9 mouse cellular contexts compared by ENCODE assay signal in the genomic region with DNA sequence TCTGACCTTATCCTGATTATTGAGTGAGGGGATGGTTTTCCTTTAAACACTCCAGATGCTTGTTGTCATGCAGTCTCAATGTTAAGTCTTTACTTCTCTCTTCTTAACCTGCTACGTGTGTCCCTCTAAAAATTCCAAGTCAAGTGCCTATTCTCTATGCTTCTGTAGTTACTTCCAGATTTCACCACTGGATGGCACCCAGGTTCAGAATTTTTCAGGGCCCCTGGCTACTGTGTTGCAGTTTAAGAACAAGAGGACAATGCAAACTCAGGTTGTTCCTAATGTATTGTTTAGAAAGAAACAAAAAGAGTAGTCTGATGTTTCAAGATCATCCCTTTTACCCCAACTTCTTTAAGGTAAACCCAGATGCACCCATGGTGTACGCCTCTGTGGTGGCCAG. TPM values are rescaled to one million over a fixed set of nuclear protein-coding genes. Genes with fewer than 3 reads are reported as not detected.
A peak's percentile ranks its signal among the peaks of the same experiment; 100 is the strongest.
DNase-seq lines count a peak whose midpoint lies in the region; ATAC-seq lines count a peak whose summit lies in the region.
"Had no signal": no experiment of that assay in that cellular context is flagged by ENCODE, and none has a peak within 500 bp of the region (broad histone marks: within the 10 kb centered on the region; RNA-seq: fewer than 3 reads in every experiment).

No protein-coding gene starts in this region.

- H3K36me3 ChIP-seq in forebrain, embryonic 11.5 days (ENCODE audit: control insufficient read depth, insufficient read depth, low read length): no peaks in the 10 kb centered on the region
- no peaks in the 10 kb centered on the region for H3K36me3 ChIP-seq in forebrain, embryonic 16.5 days (ENCODE audit: control insufficient read depth, insufficient read depth)
- H3K36me3 ChIP-seq: hindbrain, embryonic 15.5 days had no signal

- no peaks in the 10 kb centered on the region for H3K27me3 ChIP-seq in forebrain, embryonic 11.5 days (ENCODE audit: control insufficient read depth, insufficient read depth, low read length)
- H3K27me3 ChIP-seq in forebrain, embryonic 16.5 days (replicated peaks; ENCODE audit: control insufficient read depth, insufficient read depth, low read length): no peaks in the 10 kb centered on the region
- H3K27me3 ChIP-seq: hindbrain, embryonic 15.5 days had no signal

- H3K4me1 ChIP-seq in forebrain, embryonic 11.5 days (replicated peaks; ENCODE audit: control insufficient read depth, insufficient read depth, low read length): no peaks in the 10 kb centered on the region
- H3K4me1 ChIP-seq in forebrain, embryonic 16.5 days (replicated peaks; ENCODE audit: control insufficient read depth, insufficient read depth, low read length): no peaks in the 10 kb centered on the region
- H3K4me1 ChIP-seq: hindbrain, embryonic 15.5 days had no signal

- H3K27ac ChIP-seq in forebrain, embryonic 11.5 days (ENCODE audit: low read depth, low read length): no peak overlapping the region
- H3K27ac ChIP-seq in forebrain, embryonic 16.5 days (ENCODE audit: low read length): no peak overlapping the region
- H3K27ac ChIP-seq: hindbrain, embryonic 15.5 days had no signal

- no peak for DNase-seq in forebrain, embryonic 11.5 days (ENCODE audit: low spot score)
- peak; percentile 26 for DNase-seq in thymus, postnatal 4 days
- no peak for DNase-seq in thymus, postnatal 36 days
- DNase-seq in forelimb bud, embryonic 11.5 days (ENCODE audit: low read depth, low spot score): peak; percentile 57
- peak; percentile 67 to 70 for DNase-seq in kidney, postnatal 4 days

- no peak overlapping the region for H3K9ac ChIP-seq in forebrain, embryonic 11.5 days (ENCODE audit: low read length)
- H3K9ac ChIP-seq in forebrain, embryonic 16.5 days (replicated peaks; ENCODE audit: low read depth, low read length): no peak overlapping the region
- H3K9ac ChIP-seq: hindbrain, embryonic 15.5 days had no signal

- H3K4me3 ChIP-seq in forebrain, embryonic 11.5 days (ENCODE audit: low read depth, low read length): no peak overlapping the region
- no peak overlapping the region for H3K4me3 ChIP-seq in forebrain, embryonic 16.5 days (replicated peaks; ENCODE audit: low read length)
- H3K4me3 ChIP-seq: hindbrain, embryonic 15.5 days had no signal

- no peak overlapping the region for H3K4me2 ChIP-seq in forebrain, embryonic 11.5 days (ENCODE audit: low read depth, low read length, severe bottlenecking)
- no peak overlapping the region for H3K4me2 ChIP-seq in forebrain, embryonic 16.5 days (ENCODE audit: low read length)
- H3K4me2 ChIP-seq: hindbrain, embryonic 15.5 days had no signal

- ATAC-seq in forebrain, embryonic 11.5 days (replicated peaks; ENCODE audit: low FRiP score): peak; percentile 64; the same call in 1 of the 2 replicates
- no peak; the same call in 1 of the 2 replicates for ATAC-seq in forebrain, embryonic 16.5 days
- ATAC-seq in megakaryocyte, adult 5-6 weeks (ENCODE audit: poor library complexity, severe bottlenecking): peak; percentile 77
- ATAC-seq in inflammation-experienced regulatory T-cells, adult 6 months: no peak

- WGBS in forebrain, embryonic 11.5 days: 56% methylated on average over 2 of the region's 2 CpGs
- WGBS in forebrain, embryonic 16.5 days: 55% methylated on average over 2 of the region's 2 CpGs

- H3K9me3 ChIP-seq in forebrain, embryonic 11.5 days (ENCODE audit: control insufficient read depth, low read length): no peaks in the 10 kb centered on the region
- H3K9me3 ChIP-seq in forebrain, embryonic 16.5 days (ENCODE audit: control insufficient read depth, low read length): no peaks in the 10 kb centered on the region
- H3K9me3 ChIP-seq: hindbrain, embryonic 15.5 days had no signal

RNA-seq across cellular contexts. Expression of a gene that starts 8.4 kb away (rescaled TPM):
- polyA plus RNA-seq in forebrain, embryonic 11.5 days (2014; fragmentation: Nextera tagmentation; extraction: Ambion mirVana): 49.4 and 56.7 TPM in 2 replicates
- 16.5 and 16.8 TPM in 2 replicates for polyA plus RNA-seq in forebrain, embryonic 16.5 days (2015; fragmentation: Nextera tagmentation; extraction: Ambion mirVana)
- total RNA-seq in megakaryocyte, adult 5-6 weeks (2015): 1.3 TPM in 2 replicates
- 0.44 and 0.65 TPM in 2 replicates for total RNA-seq in megakaryocyte, adult 5-6 weeks (2017)
- 1 to 10 TPM in 1 of 3 experiments, under 1 TPM in 2; 0.67 to 1.3 (median 0.73) TPM for polyA plus RNA-seq in inflammation-experienced regulatory T-cells, adult 6 months (2017; shearing (Covaris generic))

RNA-seq across cellular contexts. Expression of a gene that starts 33.8 kb away (rescaled TPM):
- 0.12 and 0.37 TPM in 2 replicates for polyA plus RNA-seq in forebrain, embryonic 11.5 days (2014; fragmentation: Nextera tagmentation; extraction: Ambion mirVana)
- 0.11 and 0.33 TPM in 2 replicates for polyA plus RNA-seq in forebrain, embryonic 16.5 days (2015; fragmentation: Nextera tagmentation; extraction: Ambion mirVana)
- 5.7 and 6.9 TPM in 2 replicates for total RNA-seq in megakaryocyte, adult 5-6 weeks (2015)
- 7.9 and 8.7 TPM in 2 replicates for total RNA-seq in megakaryocyte, adult 5-6 weeks (2017)
- 10 to 100 TPM; 31.9 to 59.3 (median 48.7) TPM for polyA plus RNA-seq in inflammation-experienced regulatory T-cells, adult 6 months (2017; shearing (Covaris generic))

Comparison
In these comparisons a context has a peak if more than half of its experiments do, and no peak if none do; other contexts are left out.
1. ATAC-seq: peak in forebrain, embryonic 11.5 days (single experiment) and megakaryocyte, adult 5-6 weeks (single experiment); none in forebrain, embryonic 16.5 days (single experiment) and inflammation-experienced regulatory T-cells, adult 6 months (single experiment).
2. DNase-seq: peak in thymus, postnatal 4 days (single experiment), forelimb bud, embryonic 11.5 days (single experiment) and kidney, postnatal 4 days (2 of 2); none in forebrain, embryonic 11.5 days (single experiment) and thymus, postnatal 36 days (0 of 2).
3. RNA of a gene that starts 33.8 kb away (polyA plus RNA-seq): 31.9 to 59.3 TPM in inflammation-experienced regulatory T-cells, adult 6 months; 0.11 to 0.33 TPM in forebrain, embryonic 16.5 days and 0.12 to 0.37 TPM in forebrain, embryonic 11.5 days; every median in the first group is over 10 times any median in the second.